Mouse (Mus musculus): ENCODE measurements around the gene Ppp2r1b.

The Ppp2r1b gene

DNA sequence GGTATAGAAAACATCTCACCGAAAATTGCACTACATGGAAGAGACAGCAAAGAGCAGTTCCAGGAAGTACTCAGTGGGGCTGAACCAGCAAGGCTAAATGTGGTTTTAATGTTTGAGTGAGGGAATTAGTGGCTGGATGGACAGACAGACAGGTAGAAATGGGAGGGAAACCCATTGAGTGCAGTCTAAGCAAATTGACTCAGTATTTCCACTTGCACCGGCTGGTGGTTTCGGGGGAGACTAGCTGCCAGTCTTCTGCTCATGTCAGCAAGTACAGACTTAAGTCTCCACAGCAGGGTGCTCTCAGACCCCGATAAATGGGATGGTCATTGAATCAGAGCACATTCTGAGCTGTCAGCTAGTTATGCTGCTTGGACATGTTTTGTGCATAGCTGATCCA is 9.0 kb upstream of the Ppp2r1b start:
- DNase-seq (ENCODE audit: low read depth, low spot score) = no peak

DNA sequence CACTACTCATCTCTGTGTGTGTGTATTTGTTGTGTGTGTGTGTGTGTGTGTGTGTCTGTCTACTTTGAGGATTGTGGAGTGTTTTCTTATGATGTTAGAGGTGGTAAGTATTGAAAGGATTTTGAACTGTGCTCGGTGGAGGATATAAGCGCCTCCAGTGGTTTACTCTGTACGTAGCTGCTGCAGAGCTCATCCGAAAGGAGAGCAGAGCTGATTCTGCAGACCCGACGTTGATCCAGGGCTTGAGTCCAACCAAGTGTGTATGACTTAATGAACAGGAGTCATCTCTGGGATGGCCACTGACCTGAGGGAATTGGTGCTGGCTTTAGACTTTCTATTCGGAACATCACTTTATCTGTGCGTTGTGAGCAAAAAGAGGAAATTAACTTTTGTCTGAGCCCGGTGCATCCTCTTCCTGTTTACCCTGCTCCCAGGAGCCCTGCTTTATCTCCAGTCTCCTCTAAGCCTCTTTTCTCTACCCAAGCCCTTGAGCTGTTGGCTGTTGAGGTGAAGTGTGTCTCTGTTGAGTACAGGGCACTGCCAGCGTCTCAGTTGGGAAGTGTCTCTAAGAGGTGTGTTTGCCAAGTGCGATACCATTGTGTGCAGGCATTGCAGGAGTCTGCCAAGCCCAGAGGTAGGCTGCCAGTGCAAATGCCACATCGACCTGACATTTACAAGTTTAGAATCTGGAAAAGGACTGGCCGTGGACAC is 3.9 kb upstream of the Ppp2r1b start:
- peak; percentile 38 for DNase-seq (ENCODE audit: low read depth, low spot score)

DNA sequence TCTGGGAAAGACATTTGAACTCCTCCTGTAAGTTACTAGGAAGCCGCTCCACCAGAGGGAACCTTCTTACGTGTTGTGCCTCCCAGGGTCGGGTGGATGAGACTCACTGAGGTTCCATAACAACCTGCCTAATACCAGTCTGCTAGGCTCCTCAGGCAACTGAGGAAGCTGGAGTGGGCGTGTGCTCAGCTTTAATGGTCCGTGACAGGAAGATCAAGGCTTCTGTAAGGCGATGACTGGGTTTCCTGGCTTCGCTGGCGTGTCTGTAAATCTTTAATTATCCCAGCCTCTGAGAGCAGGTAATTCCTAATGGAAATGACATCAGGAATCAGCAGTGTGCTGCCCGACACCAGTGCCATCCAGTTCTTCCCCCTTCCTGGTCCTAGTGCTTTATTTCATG is 446 bp downstream of the Ppp2r1b start:
- no peak for DNase-seq (ENCODE audit: low read depth, low spot score)

DNA sequence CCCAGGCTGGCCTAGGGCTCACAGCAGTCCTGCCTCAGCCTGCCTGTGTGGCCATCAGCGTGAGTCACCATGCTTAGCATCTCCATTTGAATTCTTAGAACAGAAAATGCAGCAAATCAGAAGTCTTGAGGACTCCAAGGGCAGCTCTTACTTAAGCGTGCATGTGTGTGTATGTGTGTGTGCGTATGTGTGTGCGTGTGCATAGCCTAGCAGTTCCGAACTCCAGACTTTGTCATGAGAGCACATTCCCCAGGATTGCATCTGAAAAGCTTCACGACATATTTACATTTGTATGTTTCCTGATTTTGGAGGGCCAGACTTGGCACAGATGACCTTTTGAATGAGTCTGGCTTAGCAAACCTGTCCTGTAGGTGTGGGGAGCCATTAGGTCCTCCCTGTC is 2.0 kb downstream of the Ppp2r1b start:
- DNase-seq (ENCODE audit: low read depth, low spot score) = no peak

DNA sequence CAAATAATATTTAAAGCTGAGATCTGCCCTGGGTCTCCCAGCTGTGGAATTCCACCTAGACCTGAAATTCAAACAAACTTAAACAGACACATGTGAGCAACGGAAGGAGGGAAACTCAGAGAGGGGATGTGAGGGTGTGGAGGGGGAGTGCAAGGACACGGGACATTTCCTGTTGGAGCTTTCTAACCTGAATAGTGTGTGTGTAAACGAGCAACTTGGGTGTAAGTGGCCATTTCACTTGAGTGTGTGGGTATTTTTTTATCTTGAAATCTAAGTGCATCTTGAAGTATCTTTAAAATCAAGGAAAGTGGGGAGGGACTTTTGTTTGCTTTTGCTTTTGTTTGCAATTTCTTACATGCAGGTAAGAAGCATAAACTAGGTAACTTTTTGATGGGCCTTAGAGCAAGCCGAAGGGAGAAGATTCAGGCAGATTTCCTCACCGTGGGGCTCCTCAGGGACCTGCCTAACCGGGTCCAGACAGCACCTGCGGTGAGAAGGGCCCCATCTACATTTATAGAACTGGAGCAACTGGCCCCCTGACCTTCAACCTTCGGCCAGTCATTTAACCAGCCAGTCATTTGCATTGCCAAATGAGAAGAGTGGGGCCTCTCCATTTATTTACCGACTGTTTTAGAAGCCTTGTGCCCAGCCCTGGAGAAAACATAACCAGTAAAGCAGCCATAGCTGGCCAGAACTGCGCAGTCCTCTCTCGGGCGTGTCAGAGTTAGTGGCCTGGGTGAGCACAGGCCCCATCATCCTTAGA is 2.7 kb downstream of the Ppp2r1b start:
- DNase-seq (ENCODE audit: low read depth, low spot score) = no peak

DNA sequence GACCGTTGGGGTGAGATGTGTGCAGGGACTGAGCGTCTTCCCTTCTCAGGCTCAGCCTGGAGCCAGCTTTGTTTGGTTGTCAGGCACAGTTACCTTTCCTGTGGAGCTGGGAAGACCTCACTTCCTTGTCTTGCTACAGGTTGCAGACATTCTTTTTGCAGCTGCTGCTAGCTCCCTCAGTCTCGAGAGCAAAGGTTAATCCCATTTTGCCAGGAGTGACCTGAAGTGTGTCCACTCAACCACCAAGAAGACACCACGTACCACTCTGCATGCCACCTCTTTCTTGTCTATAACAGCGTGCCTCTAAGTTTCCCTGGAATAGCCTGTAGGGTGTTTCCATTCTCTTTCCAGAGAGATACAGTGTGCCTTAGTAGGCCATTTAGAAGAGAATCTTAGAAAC is 3.7 kb downstream of the Ppp2r1b start:
- DNase-seq (ENCODE audit: low read depth, low spot score) = no peak

DNA sequence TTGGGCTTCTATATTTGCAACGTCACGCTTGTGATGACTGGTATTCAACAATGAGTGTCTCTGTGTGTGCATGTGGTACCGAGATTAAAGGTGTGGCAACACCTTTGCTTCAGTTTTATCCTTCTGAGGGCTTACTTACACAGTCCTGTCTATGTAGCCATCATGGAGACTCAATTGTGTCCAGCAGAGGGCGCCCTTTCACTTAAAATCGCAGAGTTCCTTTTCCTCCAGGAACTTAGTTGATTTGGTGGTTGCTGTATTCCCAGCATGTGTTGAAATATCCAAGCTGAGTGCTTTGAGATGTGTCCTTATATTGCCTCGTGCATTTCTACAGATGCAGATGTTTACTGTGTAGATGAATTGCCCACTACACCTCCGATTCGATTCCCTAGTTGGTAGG is 4.1 kb downstream of the Ppp2r1b start:
- DNase-seq (ENCODE audit: low read depth, low spot score) = peak; percentile 89

DNA sequence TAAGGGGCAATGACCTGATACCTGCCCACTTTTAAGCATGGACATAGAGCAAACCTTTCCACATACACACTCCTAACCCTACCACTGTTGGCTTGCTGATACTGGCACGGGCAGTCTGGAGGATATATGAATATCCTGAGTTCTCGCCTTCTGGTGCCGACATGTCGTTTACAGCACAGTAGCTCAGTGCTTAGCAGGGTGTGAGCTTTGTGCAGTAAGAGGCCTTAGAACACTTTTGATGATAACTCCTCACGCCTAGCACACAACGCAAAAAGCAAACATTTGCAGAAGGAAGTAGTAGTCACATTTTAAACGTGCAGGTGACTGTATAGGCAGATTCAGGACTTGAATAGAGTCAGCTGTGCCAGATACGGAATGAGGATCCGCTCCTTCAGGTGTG is 4.7 kb downstream of the Ppp2r1b start:
- no peak for DNase-seq (ENCODE audit: low read depth, low spot score)

DNA sequence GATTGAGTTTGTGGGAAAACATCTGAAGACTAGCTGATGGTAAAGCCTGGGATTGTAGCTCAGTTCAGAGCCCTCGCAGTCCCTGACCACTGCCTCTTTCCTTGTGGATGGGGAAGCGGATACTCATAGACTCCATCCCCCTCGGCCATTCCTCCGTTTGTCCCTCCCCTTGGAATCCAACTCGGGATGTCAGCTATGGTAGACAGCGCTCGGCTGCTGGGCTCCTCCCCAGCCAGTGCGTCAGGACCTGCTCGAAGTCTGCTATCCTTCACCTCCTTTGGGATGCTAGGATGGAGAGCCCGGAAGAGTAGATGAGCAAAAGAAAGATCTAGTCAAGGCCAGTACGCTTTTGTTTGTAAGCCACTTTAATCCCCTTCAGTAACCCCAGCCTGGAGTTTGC is 5.2 kb downstream of the Ppp2r1b start:
- DNase-seq (ENCODE audit: low read depth, low spot score) = no peak

DNA sequence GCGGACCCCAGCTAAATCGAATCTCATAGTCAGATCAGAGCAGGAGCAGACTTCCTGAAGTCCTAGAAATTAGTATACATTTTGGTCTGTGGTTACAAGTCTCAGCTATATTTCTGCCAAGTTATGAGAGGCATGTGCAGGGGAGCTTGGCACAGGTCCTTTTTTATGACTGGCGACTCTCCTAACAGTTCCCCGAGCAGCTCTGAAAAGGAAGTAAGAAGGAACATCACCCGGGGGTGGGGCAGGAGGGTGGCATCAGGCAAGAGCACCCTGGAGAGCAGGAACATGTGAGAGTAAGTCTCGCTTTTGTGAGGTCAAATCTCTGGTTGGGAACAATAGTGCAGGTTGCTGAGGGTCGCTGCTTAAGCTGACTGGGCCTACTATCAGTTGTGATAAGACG is 5.6 kb downstream of the Ppp2r1b start:
- no peak for DNase-seq (ENCODE audit: low read depth, low spot score)

DNA sequence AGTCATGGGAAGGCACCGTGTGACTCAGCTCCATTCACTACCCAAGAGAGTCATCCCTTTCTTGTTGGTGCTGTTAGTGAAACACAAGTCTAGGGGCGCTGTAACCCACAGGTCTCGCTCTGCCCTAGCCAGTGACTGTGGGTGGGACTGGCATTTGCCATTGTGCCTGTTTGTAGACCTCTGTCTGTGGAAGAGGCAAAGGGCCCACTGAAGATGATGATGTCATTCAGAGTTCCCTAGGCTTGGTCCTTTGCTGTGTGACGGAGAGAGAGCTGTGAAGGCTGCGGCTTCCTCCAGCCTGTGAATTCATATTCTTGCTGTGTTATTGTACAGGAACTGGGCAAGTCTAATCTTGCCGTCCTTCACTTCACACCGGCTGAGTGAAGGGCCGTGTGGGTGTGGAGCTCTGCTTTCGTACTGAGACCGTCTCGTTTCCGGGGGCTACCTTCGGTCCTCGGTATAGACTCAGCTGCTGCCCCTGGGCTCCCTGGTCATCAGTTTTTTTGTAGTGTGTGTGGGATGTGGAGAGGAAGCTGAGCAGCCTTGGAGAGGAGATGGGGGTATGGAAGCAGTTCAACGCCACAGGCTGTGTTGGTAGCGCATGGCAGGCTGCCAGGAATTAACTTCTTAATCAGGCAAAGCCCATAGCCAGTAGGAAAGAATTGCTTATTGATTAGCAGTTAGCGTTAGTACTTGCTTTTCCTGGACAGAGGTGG is 7.7 kb downstream of the Ppp2r1b start:
- no peak for DNase-seq (ENCODE audit: low read depth, low spot score)

DNA sequence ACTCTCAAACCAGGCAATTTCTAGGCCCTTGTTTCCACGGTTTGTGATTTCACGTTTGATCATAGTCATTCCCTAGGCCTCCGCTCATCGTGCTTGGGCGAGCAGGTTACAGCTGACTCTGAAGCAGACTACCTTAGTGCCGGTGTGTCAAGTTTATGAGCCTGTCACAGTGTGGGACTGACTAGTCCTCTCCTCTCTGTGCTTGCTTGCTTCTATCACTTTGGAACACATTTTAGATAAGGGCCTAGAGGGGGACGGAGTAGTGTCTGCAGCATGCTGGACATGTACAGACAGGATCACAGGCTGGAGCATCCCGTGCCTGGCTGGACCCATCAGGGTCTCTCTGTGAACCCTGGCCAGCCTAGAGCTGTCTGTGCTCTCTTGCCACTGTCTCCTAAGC is 9.3 kb downstream of the Ppp2r1b start:
- DNase-seq (ENCODE audit: low read depth, low spot score) = no peak

DNA sequence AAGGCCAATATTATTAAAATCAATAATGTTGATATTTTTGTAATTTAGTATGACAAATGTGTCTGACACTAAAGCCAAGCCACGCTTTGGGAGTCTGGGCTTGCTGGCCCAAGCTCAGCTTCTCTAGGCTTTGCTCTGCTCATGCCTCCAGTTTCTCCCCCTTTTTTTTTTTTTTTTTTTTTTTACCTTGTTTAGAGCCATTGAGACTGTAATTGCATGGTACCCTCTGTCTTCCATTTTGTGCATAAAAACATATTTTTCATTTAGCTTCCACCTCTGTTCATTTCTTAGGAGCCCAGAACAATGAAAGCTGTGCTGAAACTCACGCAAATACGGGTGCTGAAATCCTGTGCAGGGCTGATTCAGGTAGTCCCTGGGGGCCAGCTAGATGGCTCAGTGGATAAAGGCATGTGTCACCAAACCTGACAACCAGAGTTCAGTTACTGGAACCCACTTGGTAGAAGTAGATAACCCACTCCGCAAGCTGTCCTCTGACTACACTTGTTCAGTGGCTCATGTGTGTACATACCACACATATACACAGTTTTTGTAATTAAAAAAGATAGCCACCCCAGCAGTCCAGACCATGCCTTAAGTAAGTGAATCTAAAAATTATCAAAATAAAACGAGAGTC is 10.1 kb downstream of the Ppp2r1b start:
- no peak for DNase-seq (ENCODE audit: low read depth, low spot score)

DNA sequence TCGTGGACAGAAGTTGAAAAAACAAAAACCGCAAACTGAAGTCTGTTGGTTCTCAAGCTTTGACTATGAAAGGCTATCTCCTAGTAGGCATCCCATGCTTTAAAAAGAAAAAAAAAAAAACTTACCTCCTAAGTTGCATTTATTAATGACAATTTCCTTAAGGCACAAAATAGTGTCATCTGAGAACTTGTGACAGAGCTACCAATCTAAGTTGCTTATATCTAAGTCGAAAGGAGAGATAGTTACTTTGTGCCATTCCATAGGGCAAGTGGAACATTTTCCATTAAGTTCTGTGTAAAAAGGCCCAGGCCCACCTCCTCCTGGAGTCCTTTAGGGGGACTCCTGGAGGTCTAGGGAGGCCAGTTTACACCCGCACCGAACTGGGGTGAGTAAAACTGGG is 10.7 kb downstream of the Ppp2r1b start:
- no peak for DNase-seq (ENCODE audit: low read depth, low spot score)

DNA sequence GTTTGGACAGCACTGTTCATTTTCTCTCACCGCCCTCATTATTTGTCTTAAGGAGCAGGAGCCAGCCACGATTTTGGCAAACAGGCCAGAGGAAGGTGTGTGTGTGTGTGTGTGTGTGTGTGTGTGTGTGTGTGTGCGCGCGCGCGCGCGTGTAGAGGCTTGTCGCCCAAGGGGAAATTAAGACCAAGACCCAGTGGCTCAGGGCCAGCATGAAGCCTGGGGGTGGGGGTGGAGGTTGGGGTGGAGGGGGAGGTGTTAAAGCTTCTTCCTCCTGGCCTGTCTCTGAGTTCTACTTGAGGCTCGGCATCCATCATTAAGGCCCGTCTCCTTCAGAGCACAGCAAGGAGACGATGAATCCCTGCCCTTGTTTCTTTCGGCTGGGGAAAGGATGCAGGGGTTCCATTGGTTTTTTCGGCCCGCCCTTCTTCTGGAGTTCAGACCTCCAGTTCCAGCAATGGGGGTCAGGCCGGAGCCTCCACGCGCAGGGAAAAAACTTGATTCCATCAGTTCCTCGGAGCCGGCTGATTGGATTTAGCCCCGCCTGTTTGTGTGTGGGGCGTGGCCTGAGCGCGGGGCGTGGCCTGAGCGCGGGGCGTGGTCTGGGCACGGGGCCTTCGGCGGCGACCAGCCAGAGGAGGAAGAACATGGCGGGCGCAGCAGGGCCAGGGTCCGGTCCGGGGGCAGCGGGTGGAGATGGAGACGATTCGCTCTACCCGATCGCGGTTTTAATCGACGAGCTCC is 11.4 kb downstream of the Ppp2r1b start:
- peak; percentile 74 for DNase-seq (ENCODE audit: low read depth, low spot score)

DNA sequence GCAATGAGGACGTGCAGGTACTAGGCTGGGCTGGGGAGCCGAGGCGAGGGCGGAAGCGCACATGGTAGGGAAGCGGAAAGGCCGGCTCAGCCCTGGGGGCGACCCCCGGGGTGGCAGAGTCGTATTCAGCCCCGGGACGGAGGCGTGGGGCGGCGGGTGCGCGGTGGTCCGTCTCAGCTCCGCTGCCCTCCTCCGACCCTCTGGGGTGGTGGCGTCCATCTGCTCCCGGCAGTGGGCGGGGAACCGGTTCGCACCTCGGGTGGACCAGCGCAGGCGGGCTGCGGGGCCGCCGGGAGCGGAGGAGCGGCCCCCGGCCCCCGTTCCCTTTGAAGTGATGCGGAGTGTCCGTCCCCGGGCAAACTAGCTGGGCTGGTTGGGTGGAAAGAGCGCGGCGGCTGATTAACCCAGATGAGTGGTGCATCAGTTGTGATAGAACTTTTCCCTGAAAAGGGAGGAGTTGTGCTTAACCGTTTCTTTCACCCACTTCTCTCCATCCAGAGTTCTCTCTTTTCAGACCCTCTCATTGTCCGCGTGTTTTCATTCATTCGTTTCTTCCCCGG is 12.1 kb downstream of the Ppp2r1b start:
- DNase-seq (ENCODE audit: low read depth, low spot score) = no peak

DNA sequence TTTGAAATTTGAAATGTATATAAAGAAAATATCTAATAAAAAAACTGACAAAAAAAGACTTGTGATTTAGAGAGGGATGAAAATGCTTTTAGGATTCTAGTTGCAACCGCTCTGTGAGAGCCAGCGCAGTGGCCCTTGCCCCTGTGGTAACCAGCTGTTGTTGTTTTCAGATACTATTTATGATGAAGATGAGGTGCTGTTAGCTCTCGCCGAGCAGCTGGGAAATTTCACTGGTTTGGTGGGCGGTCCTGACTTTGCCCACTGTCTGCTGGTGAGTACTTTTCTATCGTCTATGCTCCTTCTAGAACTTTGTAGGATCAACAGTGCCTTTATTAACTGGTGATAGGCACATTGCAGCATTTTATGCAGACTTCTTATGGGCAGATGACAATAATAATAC is 13.6 kb downstream of the Ppp2r1b start:
- DNase-seq (ENCODE audit: low read depth, low spot score) = no peak

DNA sequence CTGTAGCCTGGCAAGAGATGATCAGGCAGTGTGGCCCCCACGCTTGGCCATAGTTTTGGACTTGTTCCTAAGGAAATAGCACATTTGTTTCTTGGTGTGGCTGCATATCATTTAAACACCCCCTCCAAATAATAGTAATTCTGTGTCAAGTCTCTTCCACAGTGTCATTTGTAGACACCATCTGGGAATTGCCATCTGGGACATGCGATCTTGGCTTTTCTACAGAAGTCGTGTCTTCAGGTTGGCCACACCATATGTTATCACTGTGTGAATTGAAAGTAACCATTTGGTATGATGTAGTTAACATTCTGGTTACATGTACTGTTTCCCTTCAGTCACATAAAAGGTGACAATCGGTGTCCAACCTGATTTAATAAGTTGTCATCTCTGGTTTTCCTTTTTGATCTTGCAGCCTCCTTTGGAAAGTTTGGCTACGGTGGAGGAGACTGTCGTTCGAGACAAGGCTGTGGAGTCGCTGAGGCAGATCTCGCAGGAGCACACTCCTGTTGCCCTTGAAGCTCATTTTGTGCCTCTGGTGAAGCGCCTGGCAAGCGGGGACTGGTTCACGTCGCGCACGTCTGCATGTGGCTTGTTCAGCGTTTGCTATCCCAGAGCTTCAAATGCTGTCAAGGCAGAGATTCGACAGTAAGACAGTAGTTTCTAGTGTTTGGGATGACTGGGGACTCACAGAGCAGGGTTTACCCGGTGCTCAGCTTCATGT is 16.2 kb downstream of the Ppp2r1b start:
- DNase-seq (ENCODE audit: low read depth, low spot score) = no peak

DNA sequence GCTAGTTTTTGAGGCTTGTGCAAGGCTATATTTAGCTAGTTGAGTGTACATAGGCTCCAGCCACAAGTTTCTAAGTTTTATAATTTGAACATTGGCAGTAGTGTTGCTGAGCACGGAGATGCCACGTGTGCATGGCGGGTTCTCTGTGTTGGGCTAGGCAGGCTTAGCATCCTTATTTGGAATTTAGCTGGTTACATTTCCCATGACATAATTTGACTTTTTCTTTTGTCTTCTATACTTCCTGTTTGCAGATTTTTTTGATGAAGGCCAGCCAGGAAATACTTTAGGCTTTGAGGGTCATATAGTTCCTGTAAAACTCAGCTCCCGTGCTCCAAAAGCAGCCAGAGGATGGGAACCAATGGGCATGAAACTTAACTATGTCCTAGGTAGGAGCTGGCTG is 18.7 kb downstream of the Ppp2r1b start:
- DNase-seq (ENCODE audit: low read depth, low spot score) = no peak

DNA sequence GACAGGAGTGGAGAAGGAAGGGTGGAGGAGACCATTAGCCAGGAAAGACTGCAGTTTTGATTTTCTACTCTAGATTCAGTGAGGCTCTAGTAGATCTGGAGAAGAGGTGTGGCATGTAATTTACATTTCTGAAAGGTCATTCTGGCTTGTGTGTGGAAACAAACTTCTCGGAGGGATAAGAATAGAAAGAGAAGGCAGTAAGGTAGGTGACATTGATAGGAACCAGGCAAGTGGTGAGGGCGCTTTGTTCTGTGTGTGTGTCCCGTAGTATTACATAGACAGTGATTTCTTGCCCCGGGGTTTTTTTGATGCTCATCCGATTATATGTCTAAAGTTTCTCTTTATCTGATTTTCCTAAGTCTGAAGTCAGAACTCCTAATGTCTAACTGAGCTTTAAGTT is 19.8 kb downstream of the Ppp2r1b start:
- no peak for DNase-seq (ENCODE audit: low read depth, low spot score)

DNA sequence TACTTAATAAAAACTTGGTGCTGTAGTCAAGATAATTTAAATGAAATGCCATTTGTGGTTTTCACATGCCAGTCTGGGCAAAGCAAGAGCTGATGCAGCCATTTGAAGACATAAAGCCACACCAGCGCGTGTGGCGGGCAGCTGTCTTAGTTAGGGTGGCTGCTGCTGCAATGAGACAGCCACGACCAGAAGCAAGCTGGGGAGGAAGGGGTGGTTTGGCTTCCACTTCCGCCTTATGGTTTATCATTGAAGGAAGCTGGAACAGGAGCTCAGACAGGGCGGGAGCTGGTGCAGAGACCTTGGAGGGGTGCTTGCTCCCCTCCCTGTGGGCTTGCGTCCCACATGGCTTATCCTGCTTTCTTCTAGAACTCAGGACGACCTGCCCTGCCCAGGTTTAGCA is 20.7 kb downstream of the Ppp2r1b start:
- no peak for DNase-seq (ENCODE audit: low read depth, low spot score)

Data from skeletal muscle tissue, adult 2 months (tissue).